In genomic region chr3:68904902-68905778, GRCm38 (mm10) we compare ENCODE assay signal across 19 mouse cellular contexts. TPM values are rescaled to one million over a fixed set of nuclear protein-coding genes. Genes with fewer than 3 reads are reported as not detected.
DNase-seq lines count a peak whose midpoint lies in the region; ATAC-seq and TF ChIP-seq lines count a peak whose summit lies in the region.
"Had no signal": no experiment of that assay in that cellular context is flagged by ENCODE, and none has a peak within 500 bp of the region (broad histone marks: within the 10 kb centered on the region; RNA-seq: fewer than 3 reads in every experiment).

No protein-coding gene starts in this region.

- DNase-seq in 416B (ENCODE audit: low read depth) = peak; percentile 37
- DNase-seq in A20 (ENCODE audit: low read depth, low spot score) = peak; percentile 85
- no peak for DNase-seq in adipocyte (ENCODE audit: low spot score)
- DNase-seq in right cerebral cortex, adult 2 months (ENCODE audit: low spot score in 2 of 2) = no peak
- no peak for DNase-seq in layer of hippocampus, adult 9-11 months
- DNase-seq: adrenal gland, adult 2 months; cerebellum, adult 9-11 months; heart, postnatal 14 days; kidney, adult 11 months; lung, adult 18-20 months; lung, postnatal 14 days had no signal

- TF ChIP-seq CTCF in cortical plate, adult 2 months (IDR thresholded peaks at IDR 0.05; ENCODE audit: extremely low read depth, insufficient read depth, low read length) = no peak

- H3K27ac ChIP-seq in cortical plate, adult 2 months (ENCODE audit: insufficient read depth, low read length) = peak overlapping the region; percentile 64
- H3K27ac ChIP-seq: embryonic facial prominence, embryonic 13.5 days; forebrain, embryonic 15.5 days; hindbrain, embryonic 14.5 days; midbrain, embryonic 10.5 days had no signal

- peaks cover 1% of the 10 kb centered on the region; the same call in 1 of the 2 replicates for H3K4me1 ChIP-seq in cortical plate, adult 2 months (ENCODE audit: control insufficient read depth, insufficient read depth, low read length)
- H3K4me1 ChIP-seq: embryonic facial prominence, embryonic 13.5 days; forebrain, embryonic 15.5 days; heart, embryonic 12.5 days; midbrain, embryonic 10.5 days had no signal

- 0 out of 2 replicates have a peak, but pooled peaks have one; percentile 50 for ATAC-seq in megakaryocyte-erythroid progenitor cell, adult 5-6 weeks (replicated peaks; ENCODE audit: low FRiP score, low TSS enrichment, poor library complexity, severe bottlenecking)
- ATAC-seq: forebrain, embryonic 15.5 days had no signal

- H3K4me3 ChIP-seq in cortical plate, adult 2 months (ENCODE audit: insufficient read depth, low read length) = no peak overlapping the region
- H3K4me3 ChIP-seq: embryonic facial prominence, embryonic 13.5 days; forebrain, embryonic 15.5 days; heart, embryonic 12.5 days; midbrain, embryonic 10.5 days had no signal

- no peak for TF ChIP-seq POLR2A in cortical plate, adult 2 months (IDR thresholded peaks at IDR 0.05; ENCODE audit: extremely low read depth, insufficient read depth, low read length)

RNA-seq across cellular contexts. Expression of gene 1110032F04Rik, which starts 35.8 kb away (rescaled TPM):
- 15.6 and 18.9 TPM in 2 replicates for polyA plus RNA-seq in cortical plate, adult 2 months (2012; rRNA removed)
- total RNA-seq in megakaryocyte-erythroid progenitor cell, adult 5-6 weeks (2014; fragmentation: Nextera tagmentation) = 1.5 and 4.0 TPM in 2 replicates
- 0.91 and 3.1 TPM in 2 replicates for total RNA-seq in megakaryocyte-erythroid progenitor cell, adult 5-6 weeks (2017)
- total RNA-seq: adrenal gland, adult 2 months; monocyte, adult 5-6 weeks had no signal

Comparison
In these comparisons a context has a peak if more than half of its experiments do, and no peak if none do; other contexts are left out.
1. DNase-seq: peak in 416B (single experiment) and A20 (single experiment); none in adipocyte (single experiment), right cerebral cortex, adult 2 months (0 of 2) and layer of hippocampus, adult 9-11 months (single experiment).